Mouse (Mus musculus): Measurements from ENCODE around the gene Bend3. TPM values are rescaled to one million over a fixed set of nuclear protein-coding genes. Genes with fewer than 3 reads are reported as not detected.

Bend3 gene
- polyA plus RNA-seq, 1 experiment from 2014 or later = 4.1 TPM

Other genes with a start within 250 kb of the Bend3 start
- gene Gm9803, start 45.3 kb downstream of the Bend3 start, polyA plus RNA-seq (2015; fragmentation: Nextera tagmentation; extraction: Ambion mirVana) = 13.8 and 28.9 TPM in 2 replicates
- 75.0 and 78.4 TPM in 2 replicates for gene 1700021F05Rik, start 62.2 kb downstream of the Bend3 start, polyA plus RNA-seq (2015; fragmentation: Nextera tagmentation; extraction: Ambion mirVana)
- 416 and 441 TPM in 2 replicates for gene Cd24a, start 99.5 kb downstream of the Bend3 start, polyA plus RNA-seq (2015; fragmentation: Nextera tagmentation; extraction: Ambion mirVana)